Mouse (Mus musculus): Measurements from ENCODE around the gene Eif4b.

The Eif4b gene

DNA sequence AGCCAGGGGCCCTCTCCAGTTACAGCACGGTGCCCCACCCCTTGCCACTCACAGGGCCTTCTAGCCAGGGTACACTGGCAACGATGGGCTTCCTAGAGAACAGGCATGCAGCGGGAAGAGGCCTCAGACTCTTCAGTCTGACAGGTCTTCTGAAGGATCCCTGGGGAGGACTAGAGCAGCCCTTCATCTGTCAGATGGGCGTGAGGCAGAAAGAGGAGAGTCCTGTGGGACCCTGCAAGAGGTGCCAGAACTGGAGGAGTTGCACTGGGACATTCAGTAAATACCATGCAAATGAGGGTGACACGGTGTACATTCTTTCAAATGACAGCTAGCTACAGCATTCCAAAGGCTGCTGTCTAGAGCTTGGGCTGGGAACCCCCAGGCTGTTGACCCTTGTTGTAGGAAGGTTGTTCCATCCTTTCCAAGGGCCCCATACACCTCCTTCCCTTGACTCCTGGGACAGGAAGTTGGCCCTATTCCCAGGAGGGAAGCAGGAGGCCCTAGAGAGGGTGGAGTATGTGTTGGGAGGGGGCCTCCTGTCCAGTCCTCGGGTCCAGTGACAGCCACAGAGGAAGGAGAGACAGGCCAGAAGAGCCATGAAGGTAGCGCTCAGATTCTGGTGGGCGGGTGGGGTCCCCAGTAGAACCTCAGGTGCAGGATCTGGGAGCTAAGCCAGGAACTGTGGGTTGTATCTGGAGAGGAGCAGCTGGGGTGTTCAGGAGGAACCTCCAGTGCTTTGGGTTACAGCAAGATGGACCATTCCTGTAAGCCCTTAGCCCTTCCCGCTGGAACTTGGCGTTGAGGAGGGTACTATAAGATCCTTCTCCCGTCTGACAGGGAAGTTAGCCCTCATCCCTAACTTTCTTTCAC lies 28.3 kb downstream of the Eif4b start:
- DNase-seq (ENCODE audit: extremely low spot score, low read depth, low spot score) = no peak

DNA sequence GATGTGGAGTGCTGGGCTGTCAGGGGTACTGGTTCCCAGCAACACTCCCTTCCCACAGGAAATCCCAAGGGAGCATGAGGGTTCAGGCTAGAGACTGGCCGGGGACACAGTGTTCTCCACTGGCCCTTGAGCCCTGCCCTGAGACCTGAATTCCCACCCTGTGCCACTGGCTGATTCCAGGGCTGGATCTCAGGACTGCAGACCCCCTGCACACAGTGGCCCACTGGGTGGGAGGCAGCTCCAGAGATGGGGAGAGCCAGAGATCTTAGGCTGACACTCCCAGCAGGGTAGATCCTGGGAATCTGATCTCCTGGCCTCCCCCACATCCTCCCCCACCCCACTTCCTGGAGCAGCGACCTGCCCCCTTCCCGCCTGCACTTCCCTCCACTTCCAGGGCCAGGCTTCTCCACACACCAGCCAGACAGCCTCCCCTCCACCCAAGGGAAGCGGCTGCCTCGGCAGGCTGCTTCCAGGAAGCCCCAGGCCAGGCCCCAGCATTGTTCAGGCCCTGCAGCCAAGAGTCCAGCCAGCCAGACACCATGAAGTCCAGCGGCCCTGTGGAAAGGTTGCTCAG lies 29.1 kb downstream of the Eif4b start:
- DNase-seq (ENCODE audit: extremely low spot score, low read depth, low spot score) = no peak

GRCm38 (mm10) chr15:102103371-102103946 lies 29.9 kb downstream of the Eif4b start:
- DNase-seq (ENCODE audit: extremely low spot score, low read depth, low spot score) = no peak

DNA sequence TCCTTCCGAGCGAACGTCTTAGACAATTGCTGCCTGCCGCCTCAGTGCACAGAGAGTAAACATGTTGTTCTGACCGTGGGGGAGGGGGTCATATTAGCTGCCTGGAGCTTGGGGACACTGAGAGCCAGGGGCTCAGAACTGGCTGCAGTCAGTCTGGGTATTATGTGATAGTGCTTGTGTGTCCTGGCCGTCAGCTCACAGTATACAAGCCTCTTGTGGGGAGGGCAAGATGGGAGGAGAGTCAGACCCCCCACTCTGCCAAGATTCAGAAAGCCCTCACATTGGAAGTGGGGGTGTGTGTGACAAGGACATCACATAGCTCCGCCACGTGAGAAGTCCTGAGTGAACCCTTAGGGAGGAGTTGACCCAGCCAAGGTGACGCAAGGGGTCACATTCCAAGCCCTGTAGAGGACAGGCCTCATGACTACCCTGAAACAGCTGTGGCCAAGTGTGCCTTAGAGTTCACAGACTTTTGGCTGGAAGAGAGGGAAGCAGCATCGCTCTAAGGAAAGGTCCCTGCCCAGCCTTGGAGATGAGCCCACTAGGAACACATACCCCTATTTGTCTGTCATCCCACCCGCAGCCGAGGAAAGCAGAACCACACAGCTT lies 30.5 kb downstream of the Eif4b start:
- no peak for DNase-seq (ENCODE audit: extremely low spot score, low read depth, low spot score)

DNA sequence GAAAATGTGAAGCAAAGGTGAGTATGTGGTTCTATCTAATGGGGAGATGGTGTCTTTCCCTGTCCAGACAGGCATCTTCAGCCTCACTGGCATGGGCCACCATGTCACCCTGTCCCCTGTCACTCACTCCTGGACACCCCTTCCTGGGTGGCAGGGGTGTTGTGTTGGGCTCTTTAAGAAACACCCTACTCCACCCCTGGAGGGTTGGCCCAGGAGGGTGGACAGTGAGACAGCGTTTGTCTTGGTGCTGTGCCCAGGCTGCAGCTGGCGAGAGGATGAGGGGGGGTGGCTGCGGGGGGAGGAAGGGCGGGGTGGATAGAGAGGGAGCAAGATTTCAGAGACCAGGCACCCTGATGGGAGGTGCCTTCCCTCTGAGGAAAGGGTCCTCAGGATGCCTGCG lies 31.8 kb downstream of the Eif4b start:
- no peak for DNase-seq (ENCODE audit: extremely low spot score, low read depth, low spot score)

DNA sequence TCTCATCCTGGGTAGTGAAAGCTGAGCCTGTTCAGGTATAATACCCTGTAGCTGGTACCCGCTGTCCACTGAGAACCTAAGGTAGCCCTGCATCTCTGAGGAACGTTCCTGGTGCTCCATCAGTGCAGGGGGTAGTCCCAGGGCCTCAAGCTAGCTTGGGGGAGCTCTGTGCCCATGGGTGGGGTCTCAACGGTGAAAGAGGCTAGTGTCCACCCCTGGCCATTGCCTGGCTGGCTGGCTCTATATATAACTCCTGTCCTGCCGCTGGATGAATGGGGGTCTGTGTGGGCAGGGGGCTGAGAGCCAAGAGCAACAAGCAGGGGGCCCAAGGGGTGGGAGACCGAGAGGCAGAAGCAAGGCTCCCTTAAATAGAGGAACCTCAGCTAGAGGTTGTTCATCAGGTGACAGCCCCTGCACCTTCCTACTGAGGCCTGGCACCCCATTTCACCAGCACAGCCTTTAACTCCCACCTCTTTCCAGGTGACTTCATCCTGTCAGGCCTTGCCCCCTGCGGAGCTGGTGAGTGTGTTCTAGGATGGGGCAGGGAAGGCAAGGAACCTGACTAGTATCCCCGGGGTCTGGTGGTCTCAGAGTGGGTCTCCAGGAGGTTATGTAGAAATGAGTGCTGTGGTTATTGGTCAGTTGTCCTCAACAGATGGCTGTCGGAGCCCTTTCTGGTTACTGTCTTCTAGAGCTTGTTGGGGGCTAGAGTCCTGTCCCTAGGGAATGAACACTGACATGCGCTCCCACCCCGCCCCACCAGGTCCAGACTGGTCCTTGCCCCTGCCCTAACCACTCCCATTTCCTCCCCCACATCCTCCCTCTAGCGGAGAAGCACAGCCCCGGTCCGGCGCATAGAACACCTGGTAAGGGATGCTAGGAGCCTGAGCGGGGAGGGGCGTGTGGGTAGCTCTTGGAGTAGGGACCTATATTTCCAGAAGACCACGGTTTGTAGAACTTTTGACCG lies 32.5 kb downstream of the Eif4b start:
- DNase-seq (ENCODE audit: extremely low spot score, low read depth, low spot score) = no peak

GRCm38 (mm10) chr15:102106754-102107456 lies 33.3 kb downstream of the Eif4b start:
- DNase-seq (ENCODE audit: extremely low spot score, low read depth, low spot score) = no peak

GRCm38 (mm10) chr15:102107689-102108573 lies 34.4 kb downstream of the Eif4b start:
- no peak for DNase-seq (ENCODE audit: extremely low spot score, low read depth, low spot score)

DNA sequence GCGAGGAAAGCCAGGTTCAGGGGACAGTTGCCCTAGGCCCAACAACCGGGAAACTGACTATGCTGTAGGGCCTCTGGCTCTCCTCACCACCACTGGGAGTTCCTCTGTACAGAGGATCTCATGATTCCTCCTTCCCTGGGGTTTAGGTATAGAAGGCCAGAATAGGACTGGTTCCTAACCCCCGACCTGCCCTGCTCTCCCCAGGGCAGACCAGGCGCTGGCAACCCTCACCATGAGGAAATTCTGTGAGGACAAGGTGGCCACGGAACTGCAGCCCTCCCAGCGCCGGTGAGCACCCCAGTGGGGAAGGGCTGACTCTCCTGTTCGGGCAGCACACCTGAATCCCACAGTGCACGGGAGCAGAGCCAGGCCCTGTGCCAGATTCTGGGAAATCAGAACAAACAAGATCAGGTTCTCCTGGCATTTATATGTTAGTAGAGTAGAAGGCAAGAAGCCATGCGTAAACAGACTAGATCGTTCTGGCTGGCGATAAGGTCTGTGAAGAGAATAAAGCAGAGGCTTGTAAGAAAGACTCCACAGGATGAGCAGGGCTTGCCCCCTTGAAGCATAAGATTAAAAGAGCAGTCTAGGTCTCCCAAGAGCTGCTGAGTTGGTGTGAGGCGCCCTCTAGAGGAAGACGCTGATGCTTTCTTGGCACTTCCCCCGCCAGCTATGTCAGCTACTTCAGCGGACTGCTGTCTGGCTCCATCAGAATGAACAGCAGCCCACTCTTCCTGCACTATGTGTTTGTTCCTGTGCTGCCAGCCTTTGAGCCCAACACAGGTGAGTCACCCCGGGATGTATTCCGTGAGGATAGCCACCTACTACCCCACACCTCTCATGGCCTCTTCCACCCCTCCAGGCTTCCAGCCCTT lies 35.3 kb downstream of the Eif4b start:
- no peak for DNase-seq (ENCODE audit: extremely low spot score, low read depth, low spot score)

GRCm38 (mm10) chr15:102110271-102110670 lies 36.7 kb downstream of the Eif4b start:
- DNase-seq (ENCODE audit: extremely low spot score, low read depth, low spot score) = no peak

DNA sequence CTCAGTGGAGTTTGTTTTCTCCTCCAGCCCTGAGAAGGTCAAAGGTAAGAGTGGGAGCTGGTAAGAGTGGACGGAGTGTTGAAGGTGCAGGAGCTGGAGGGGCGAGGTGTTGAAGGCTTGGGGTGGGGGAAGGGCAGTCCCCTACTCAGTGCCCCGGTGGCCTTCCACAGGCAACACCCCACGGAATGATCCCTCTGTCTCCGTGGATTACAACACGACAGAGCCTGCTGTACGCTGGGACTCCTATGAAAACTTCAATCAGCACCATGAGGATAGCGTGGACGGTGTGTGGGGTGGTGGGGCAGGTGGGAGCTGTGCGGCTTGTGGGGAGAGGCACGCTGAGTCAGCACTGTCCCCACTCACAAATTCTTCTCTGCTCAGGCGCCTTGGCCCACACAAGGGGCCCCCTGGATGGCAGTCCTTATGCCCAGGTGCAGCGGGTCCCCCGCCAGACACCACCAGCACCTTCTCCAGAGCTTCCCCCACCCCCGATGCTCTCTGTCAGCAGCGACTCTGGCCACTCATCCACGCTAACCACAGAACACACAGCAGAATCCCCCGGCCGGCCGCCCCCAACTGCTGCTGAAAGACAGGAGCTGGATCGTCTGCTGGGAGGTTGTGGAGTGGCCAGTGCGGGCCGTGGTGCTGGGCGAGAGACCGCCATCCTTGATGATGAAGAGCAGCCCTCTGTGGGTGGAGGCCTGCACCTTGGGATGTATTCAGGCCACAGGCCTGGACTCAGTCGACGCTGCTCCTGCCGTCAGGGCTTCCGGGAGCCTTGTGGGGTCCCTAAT lies 37.3 kb downstream of the Eif4b start:
- no peak for DNase-seq (ENCODE audit: extremely low spot score, low read depth, low spot score)

GRCm38 (mm10) chr15:102111495-102111829 lies 37.9 kb downstream of the Eif4b start:
- no peak for DNase-seq (ENCODE audit: extremely low spot score, low read depth, low spot score)

- DNase-seq (ENCODE audit: extremely low spot score, low read depth, low spot score) = no peak
Measured at GRCm38 (mm10) chr15:102112181-102112580, 38.6 kb downstream of the Eif4b start.

- no peak for DNase-seq (ENCODE audit: extremely low spot score, low read depth, low spot score)
Measured at GRCm38 (mm10) chr15:102112827-102113226, 39.3 kb downstream of the Eif4b start.

DNA sequence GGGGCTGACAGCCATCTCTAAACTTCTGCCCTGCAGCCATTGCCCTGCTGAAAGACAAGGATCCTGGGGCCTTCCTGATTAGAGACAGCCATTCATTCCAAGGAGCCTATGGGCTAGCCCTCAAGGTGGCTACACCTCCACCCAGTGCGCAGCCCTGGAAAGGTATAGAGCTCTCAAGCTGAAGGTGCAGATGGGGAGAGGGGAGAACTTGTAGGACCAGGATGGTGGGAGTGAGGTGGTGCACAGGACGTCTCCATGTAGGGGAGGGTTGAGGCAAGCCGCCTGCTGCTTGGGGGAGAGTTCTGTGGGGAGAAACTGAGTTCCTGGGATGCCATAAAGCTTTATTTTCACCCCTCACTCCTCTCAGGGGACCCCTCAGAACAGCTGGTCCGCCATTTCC lies 40.1 kb downstream of the Eif4b start:
- DNase-seq (ENCODE audit: extremely low spot score, low read depth, low spot score) = no peak

DNA sequence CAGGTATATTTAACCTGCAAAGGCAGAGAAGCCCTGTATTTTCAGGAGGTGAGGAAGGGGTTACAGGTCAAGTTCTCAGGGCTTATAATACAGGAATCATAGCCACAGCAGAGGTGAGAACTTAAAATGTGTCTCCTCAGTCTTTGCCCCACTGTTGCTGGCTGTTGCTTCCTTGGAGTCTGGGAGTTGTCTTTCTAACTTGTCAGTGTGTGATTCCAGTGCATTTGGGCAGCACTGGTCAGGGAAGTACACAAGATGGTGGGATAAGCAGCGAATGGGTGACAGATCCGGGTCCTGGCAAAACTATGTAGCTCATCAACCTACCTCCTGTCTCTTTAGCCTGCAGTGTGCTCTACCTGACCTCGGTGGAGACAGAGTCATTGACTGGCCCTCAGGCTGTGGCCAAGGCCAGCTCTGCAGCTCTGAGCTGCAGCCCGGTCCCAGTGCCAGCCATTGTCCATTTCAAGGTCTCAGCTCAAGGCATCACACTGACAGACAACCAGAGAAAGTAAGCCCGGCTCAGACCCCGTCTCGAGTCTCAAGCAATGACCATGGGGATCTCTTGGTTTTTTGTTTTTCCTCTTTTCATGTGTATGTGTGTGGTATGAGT lies 41.2 kb downstream of the Eif4b start:
- no peak for DNase-seq (ENCODE audit: extremely low spot score, low read depth, low spot score)

DNA sequence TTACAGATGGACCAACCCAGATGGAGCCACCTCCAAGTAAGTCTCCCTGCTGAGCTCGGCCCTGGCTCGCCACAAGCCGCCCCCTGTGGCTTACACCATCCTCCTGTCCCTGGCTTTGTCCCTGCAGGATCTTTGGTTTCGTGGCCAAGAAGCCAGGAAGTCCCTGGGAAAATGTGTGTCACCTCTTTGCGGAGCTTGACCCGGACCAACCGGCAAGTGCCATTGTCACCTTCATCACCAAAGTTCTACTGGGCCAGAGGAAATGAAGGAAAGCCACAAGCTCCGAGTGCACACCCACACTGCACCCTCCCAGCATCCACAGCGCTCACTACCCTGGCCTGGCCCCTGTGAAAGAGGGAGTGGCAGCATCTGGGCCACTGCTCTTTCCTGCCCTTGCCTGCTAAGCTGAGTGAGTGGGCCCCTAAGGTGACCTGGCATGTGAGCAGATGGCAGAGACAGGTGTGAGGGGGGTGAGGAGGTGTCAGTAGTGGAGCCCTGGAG lies 42.2 kb downstream of the Eif4b start:
- no peak for DNase-seq (ENCODE audit: extremely low spot score, low read depth, low spot score)
